Mouse (Mus musculus) heart, postnatal 0 days (tissue): ENCODE measurements around the gene Tmem174.

Experiments used
- CTCF ChIP-seq: IDR thresholded peaks from 2 replicates; pipeline ENCODE4 v1.5.1; 2016; ENCODE audit warnings: antibody characterized with exemption, control low read depth, low read depth
- EP300 ChIP-seq: IDR thresholded peaks from 2 replicates; pipeline ENCODE4 v1.6.1; 2016; ENCODE audit warnings: antibody characterized with exemption, low read depth

GRCm38 (mm10) chr13:98603799-98604198, 33.4 kb downstream of the Tmem174 start:
- no peak for TF ChIP-seq CTCF
- no peak for TF ChIP-seq EP300
